Comparison of ENCODE assay signal across 10 mouse cellular contexts in the genomic region with DNA sequence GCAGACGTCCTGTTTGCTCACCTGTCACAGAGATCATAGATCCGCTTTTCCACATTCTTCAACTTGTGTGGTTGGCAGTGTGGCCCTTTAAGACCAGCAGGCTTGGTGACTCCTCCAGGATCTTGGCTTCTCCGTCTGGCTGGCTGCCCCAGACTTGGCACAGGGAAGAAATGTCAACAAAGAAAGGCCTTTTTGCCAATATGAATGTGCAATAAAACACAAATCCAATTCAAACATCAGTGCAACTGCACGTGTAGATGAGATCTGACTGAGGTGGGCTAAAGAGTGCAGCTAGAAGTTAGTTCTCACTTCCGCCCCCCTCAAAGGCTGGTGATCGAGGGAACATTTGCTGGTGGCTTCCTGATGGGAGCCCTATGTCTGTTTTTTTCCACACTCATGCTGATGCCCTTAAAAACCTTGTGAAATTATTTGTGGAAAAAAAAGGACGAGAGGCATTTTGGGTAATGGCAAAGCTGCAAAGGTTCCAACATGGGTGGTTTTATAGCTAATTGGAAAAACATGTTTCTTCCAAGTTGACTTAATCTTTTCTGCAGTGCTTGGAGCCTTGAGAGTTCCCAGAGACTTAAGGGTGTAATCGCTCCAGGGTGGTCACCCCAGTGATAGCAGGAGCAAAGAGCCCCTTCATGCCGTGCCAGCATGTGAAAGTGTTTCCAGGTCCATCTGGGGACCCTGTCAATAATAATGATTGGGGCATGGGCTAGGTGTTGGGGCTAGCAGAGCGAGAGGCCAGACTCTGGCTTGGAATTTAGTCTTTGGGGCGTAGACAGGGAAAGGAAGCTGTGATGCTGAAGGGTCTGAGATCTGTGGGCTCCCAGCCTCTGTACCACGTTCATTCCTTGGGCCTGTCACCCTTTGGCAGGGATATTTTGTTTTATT. TPM values are rescaled to one million over a fixed set of nuclear protein-coding genes. Genes with fewer than 3 reads are reported as not detected.
DNase-seq lines count a peak whose midpoint lies in the region; ATAC-seq lines count a peak whose summit lies in the region.
"Had no signal": no experiment of that assay in that cellular context is flagged by ENCODE, and none has a peak within 500 bp of the region (broad histone marks: within the 10 kb centered on the region; RNA-seq: fewer than 3 reads in every experiment).

No protein-coding gene starts in this region.

- no peaks in the 10 kb centered on the region for H3K9me3 ChIP-seq in forebrain, embryonic 14.5 days (replicated peaks; ENCODE audit: control insufficient read depth, low read length)
- no peaks in the 10 kb centered on the region for H3K9me3 ChIP-seq in forebrain, embryonic 11.5 days (ENCODE audit: control insufficient read depth, low read length)
- H3K9me3 ChIP-seq in embryonic facial prominence, embryonic 12.5 days: no peaks in the 10 kb centered on the region
- H3K9me3 ChIP-seq: liver, embryonic 15.5 days had no signal

- H3K27ac ChIP-seq in forebrain, embryonic 14.5 days (ENCODE audit: low read depth, low read length): no peak overlapping the region
- no peak overlapping the region for H3K27ac ChIP-seq in forebrain, embryonic 11.5 days (ENCODE audit: low read depth, low read length)
- peak overlapping the region; percentile 77 for H3K27ac ChIP-seq in embryonic facial prominence, embryonic 12.5 days
- H3K27ac ChIP-seq: liver, embryonic 15.5 days had no signal

- 68% methylated on average over 12 of the region's 12 CpGs for WGBS in forebrain, embryonic 14.5 days
- 82% methylated on average over 12 of the region's 12 CpGs for WGBS in forebrain, embryonic 11.5 days
- WGBS in embryonic facial prominence, embryonic 12.5 days: 35% methylated on average over 12 of the region's 12 CpGs

- H3K9ac ChIP-seq in forebrain, embryonic 14.5 days (ENCODE audit: low read length): no peak overlapping the region
- no peak overlapping the region for H3K9ac ChIP-seq in forebrain, embryonic 11.5 days (ENCODE audit: low read length)
- no peak overlapping the region for H3K9ac ChIP-seq in embryonic facial prominence, embryonic 12.5 days
- H3K9ac ChIP-seq: liver, embryonic 15.5 days had no signal

- peak; percentile 40 for DNase-seq in forebrain, embryonic 14.5 days (ENCODE audit: low spot score)
- DNase-seq in forebrain, embryonic 11.5 days (ENCODE audit: low spot score): no peak
- DNase-seq in NIH3T3 (ENCODE audit: low read depth): peak; percentile 91
- DNase-seq in kidney, adult 18-20 months: peak; percentile 77
- peak; percentile 87 to 90 for DNase-seq in lung, adult 18-20 months
- peak; percentile 53 for DNase-seq in testis, postnatal 14 days (ENCODE audit: low spot score)
- no peak for DNase-seq in spleen, postnatal 10 days (ENCODE audit: low spot score in 2 of 2)

- peaks cover 5% of the 10 kb centered on the region; the same call in 1 of the 2 replicates for H3K4me1 ChIP-seq in forebrain, embryonic 14.5 days (ENCODE audit: control insufficient read depth, insufficient read depth, low read length)
- no peaks in the 10 kb centered on the region for H3K4me1 ChIP-seq in forebrain, embryonic 11.5 days (replicated peaks; ENCODE audit: control insufficient read depth, insufficient read depth, low read length)
- peaks cover 27% of the 10 kb centered on the region for H3K4me1 ChIP-seq in embryonic facial prominence, embryonic 12.5 days
- H3K4me1 ChIP-seq: liver, embryonic 15.5 days had no signal

- no peak overlapping the region for H3K4me3 ChIP-seq in forebrain, embryonic 14.5 days (ENCODE audit: low read depth, low read length)
- H3K4me3 ChIP-seq in forebrain, embryonic 11.5 days (ENCODE audit: low read depth, low read length): no peak overlapping the region
- H3K4me3 ChIP-seq in embryonic facial prominence, embryonic 12.5 days: no peak overlapping the region
- H3K4me3 ChIP-seq: liver, embryonic 15.5 days had no signal

- no peaks in the 10 kb centered on the region for H3K27me3 ChIP-seq in forebrain, embryonic 14.5 days (replicated peaks; ENCODE audit: control insufficient read depth, insufficient read depth, low read length)
- no peaks in the 10 kb centered on the region for H3K27me3 ChIP-seq in forebrain, embryonic 11.5 days (ENCODE audit: control insufficient read depth, insufficient read depth, low read length)
- no peaks in the 10 kb centered on the region for H3K27me3 ChIP-seq in embryonic facial prominence, embryonic 12.5 days
- H3K27me3 ChIP-seq: liver, embryonic 15.5 days had no signal

- ATAC-seq in forebrain, embryonic 14.5 days: no peak
- ATAC-seq in forebrain, embryonic 11.5 days (replicated peaks; ENCODE audit: low FRiP score): no peak
- peak; percentile 28; the same call in 1 of the 2 replicates for ATAC-seq in embryonic facial prominence, embryonic 12.5 days (ENCODE audit: insufficient number of reproducible peaks, insufficient read depth, low FRiP score, low TSS enrichment)

- H3K4me2 ChIP-seq in forebrain, embryonic 14.5 days (ENCODE audit: low read length): no peak overlapping the region
- no peak overlapping the region for H3K4me2 ChIP-seq in forebrain, embryonic 11.5 days (ENCODE audit: low read depth, low read length, severe bottlenecking)
- no peak overlapping the region for H3K4me2 ChIP-seq in embryonic facial prominence, embryonic 12.5 days (replicated peaks)
- H3K4me2 ChIP-seq: liver, embryonic 15.5 days had no signal

- H3K36me3 ChIP-seq in forebrain, embryonic 14.5 days (ENCODE audit: control insufficient read depth, insufficient read depth, low read length): no peaks in the 10 kb centered on the region
- no peaks in the 10 kb centered on the region for H3K36me3 ChIP-seq in forebrain, embryonic 11.5 days (ENCODE audit: control insufficient read depth, insufficient read depth, low read length)
- no peaks in the 10 kb centered on the region for H3K36me3 ChIP-seq in embryonic facial prominence, embryonic 12.5 days
- H3K36me3 ChIP-seq: liver, embryonic 15.5 days had no signal

RNA-seq across cellular contexts. Expression of gene Rmi2, which starts 15.4 kb away (rescaled TPM):
- polyA plus RNA-seq in forebrain, embryonic 14.5 days (2014; fragmentation: Nextera tagmentation; extraction: Ambion mirVana): 0.78 and 0.88 TPM in 2 replicates
- polyA plus RNA-seq in forebrain, embryonic 11.5 days (2014; fragmentation: Nextera tagmentation; extraction: Ambion mirVana): 4.9 and 5.0 TPM in 2 replicates
- polyA plus RNA-seq in embryonic facial prominence, embryonic 12.5 days (2016; fragmentation: Nextera tagmentation; extraction: Ambion mirVana): 4.6 and 4.7 TPM in 2 replicates

RNA-seq across cellular contexts. Expression of gene Gm11172, which starts 37.5 kb away (rescaled TPM):
- not detected in 2 replicates for polyA plus RNA-seq in forebrain, embryonic 14.5 days (2014; fragmentation: Nextera tagmentation; extraction: Ambion mirVana)
- polyA plus RNA-seq in forebrain, embryonic 11.5 days (2014; fragmentation: Nextera tagmentation; extraction: Ambion mirVana): not detected in 2 replicates
- not detected in 2 replicates for polyA plus RNA-seq in embryonic facial prominence, embryonic 12.5 days (2016; fragmentation: Nextera tagmentation; extraction: Ambion mirVana)
- polyA plus RNA-seq: liver, embryonic 15.5 days; testis, adult 2 months had no signal

RNA-seq across cellular contexts. Expression of gene Prm1, which starts 44.6 kb away (rescaled TPM):
- not detected in 2 replicates for polyA plus RNA-seq in forebrain, embryonic 14.5 days (2014; fragmentation: Nextera tagmentation; extraction: Ambion mirVana)
- not detected in 2 replicates for polyA plus RNA-seq in forebrain, embryonic 11.5 days (2014; fragmentation: Nextera tagmentation; extraction: Ambion mirVana)
- polyA plus RNA-seq in embryonic facial prominence, embryonic 12.5 days (2016; fragmentation: Nextera tagmentation; extraction: Ambion mirVana): not detected in 2 replicates
- polyA plus RNA-seq: liver, embryonic 15.5 days had no signal

RNA-seq across cellular contexts. Expression of gene Prm2, which starts 54.3 kb away (rescaled TPM):
- not detected in 2 replicates for polyA plus RNA-seq in forebrain, embryonic 14.5 days (2014; fragmentation: Nextera tagmentation; extraction: Ambion mirVana)
- not detected in 2 replicates for polyA plus RNA-seq in forebrain, embryonic 11.5 days (2014; fragmentation: Nextera tagmentation; extraction: Ambion mirVana)
- not detected in 2 replicates for polyA plus RNA-seq in embryonic facial prominence, embryonic 12.5 days (2016; fragmentation: Nextera tagmentation; extraction: Ambion mirVana)
- polyA plus RNA-seq: liver, embryonic 15.5 days had no signal

RNA-seq across cellular contexts. Expression of gene Prm3, which starts 59.5 kb away (rescaled TPM):
- not detected in 2 replicates for polyA plus RNA-seq in forebrain, embryonic 14.5 days (2014; fragmentation: Nextera tagmentation; extraction: Ambion mirVana)
- polyA plus RNA-seq in forebrain, embryonic 11.5 days (2014; fragmentation: Nextera tagmentation; extraction: Ambion mirVana): not detected in 2 replicates
- not detected in 2 replicates for polyA plus RNA-seq in embryonic facial prominence, embryonic 12.5 days (2016; fragmentation: Nextera tagmentation; extraction: Ambion mirVana)
- polyA plus RNA-seq: liver, embryonic 15.5 days had no signal

Comparison
In these comparisons a context has a peak if more than half of its experiments do, and no peak if none do; other contexts are left out.
1. DNase-seq: peak in forebrain, embryonic 14.5 days (single experiment), NIH3T3 (single experiment), kidney, adult 18-20 months (single experiment), lung, adult 18-20 months (2 of 2) and testis, postnatal 14 days (single experiment); none in forebrain, embryonic 11.5 days (single experiment) and spleen, postnatal 10 days (0 of 2).